Mouse (Mus musculus) stomach, adult 2 months (tissue): ENCODE data around the gene Gjb5. TPM values are rescaled to one million over a fixed set of nuclear protein-coding genes. Genes with fewer than 3 reads are reported as not detected.

Experiments used
- polyA plus RNA-seq: library from polyadenylated mRNA; depleted of rRNA; stranded (reverse); fragments of >200 nt; gene quantifications from 2 replicates; pipeline ENCODE4 v1.2.3, GENCODE M21; 2012; rRNA removed

Gene Gjb5
- 4.0 and 4.1 TPM in 2 replicates for polyA plus RNA-seq

GRCm38 (mm10) chr4:127358018-127358417, at the start of gene Gjb5:
Gene Gjb5, minus strand, starts transcription at chr4:127358181.

GRCm38 (mm10) chr4:127353951-127354438, 4.0 kb downstream of the Gjb5 start, which contains the start of gene Gjb4:
Gene Gjb4, minus strand, starts transcription at chr4:127354081.

DNA sequence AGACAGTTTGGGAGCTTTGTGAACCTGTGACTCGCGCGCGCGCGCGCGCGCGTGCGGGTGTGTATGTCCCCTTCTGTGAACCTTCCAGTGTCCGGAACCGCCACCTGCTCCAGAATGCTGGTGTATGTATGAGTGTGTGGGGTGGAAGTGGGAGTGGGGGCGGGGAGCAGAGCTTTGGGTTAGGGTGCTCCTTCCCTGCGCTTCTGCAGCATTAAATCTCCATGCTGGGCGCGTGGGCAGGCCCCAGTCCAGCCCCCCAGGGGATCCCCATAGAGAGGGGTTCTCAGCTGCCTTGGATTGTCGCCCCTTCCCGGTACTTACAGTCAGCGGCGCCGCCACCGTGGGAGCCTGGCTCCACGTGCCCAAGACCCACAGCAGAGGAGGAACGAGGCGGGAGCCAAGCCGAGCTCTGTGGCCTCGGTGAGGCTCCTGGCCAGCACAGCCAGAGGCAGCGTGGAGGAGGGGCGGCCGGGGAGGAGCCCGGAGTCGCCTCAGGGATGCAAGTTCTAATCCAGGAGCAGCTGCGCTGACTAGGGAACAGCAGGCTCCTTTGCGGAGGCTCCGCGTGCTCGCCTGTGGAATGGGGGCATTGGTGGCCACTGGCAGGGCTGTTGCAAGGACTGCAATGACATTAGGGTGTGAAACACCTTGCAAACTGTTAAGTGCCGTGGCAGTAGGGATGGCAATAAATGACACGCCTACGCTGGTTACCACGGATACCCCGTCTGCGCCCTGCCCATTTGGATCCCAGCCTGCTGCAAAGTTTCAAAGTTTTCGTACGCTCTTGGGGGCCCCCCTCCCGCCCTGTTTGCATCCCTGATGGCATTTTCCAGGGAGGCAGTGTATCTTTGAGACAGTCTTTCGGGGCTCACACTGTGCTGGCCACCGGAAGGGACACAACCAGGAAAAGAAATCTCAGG, 27.5 kb downstream of the Gjb5 start, which contains the start of gene Gjb3:
TSS of gene Gjb3 (minus strand) at position 664 of the 920 bp plus-strand sequence.

GRCm38 (mm10) chr4:127313861-127314260, 44.1 kb downstream of the Gjb5 start, which contains the start of gene Gja4:
Gene Gja4, minus strand, starts transcription at chr4:127314039.

Other genes starting within 250 kb of the Gjb5 start
- 4.3 and 5.6 TPM in 2 replicates for gene Tmem35b, start 234.5 kb downstream of the Gjb5 start, polyA plus RNA-seq
- 0.43 and 0.68 TPM in 2 replicates for gene Dlgap3, start 189.0 kb downstream of the Gjb5 start, polyA plus RNA-seq
- gene Smim12, start 114.4 kb downstream of the Gjb5 start, polyA plus RNA-seq: 9.2 and 15.6 TPM in 2 replicates
- gene Gja4, start 44.1 kb downstream of the Gjb5 start, polyA plus RNA-seq: 8.2 and 8.5 TPM in 2 replicates
- 10.6 and 15.5 TPM in 2 replicates for gene Gjb3, start 27.3 kb downstream of the Gjb5 start, polyA plus RNA-seq
- gene Gjb4, start 4.1 kb downstream of the Gjb5 start, polyA plus RNA-seq: 5.9 and 12.3 TPM in 2 replicates